Mouse (Mus musculus) subcutaneous adipose tissue, adult 2 months (tissue): ENCODE data around the gene Lipm. TPM values are rescaled to one million over a fixed set of nuclear protein-coding genes. Genes with fewer than 3 reads are reported as not detected.

Experiments used
- polyA plus RNA-seq: library from polyadenylated mRNA; depleted of rRNA; stranded (reverse); fragments of >200 nt; gene quantifications from 2 replicates; pipeline ENCODE4 v1.2.3, GENCODE M21; 2012; ENCODE audit warnings: low replicate concordance; rRNA removed

The Lipm gene
- polyA plus RNA-seq, result not detected in 2 replicates

DNA sequence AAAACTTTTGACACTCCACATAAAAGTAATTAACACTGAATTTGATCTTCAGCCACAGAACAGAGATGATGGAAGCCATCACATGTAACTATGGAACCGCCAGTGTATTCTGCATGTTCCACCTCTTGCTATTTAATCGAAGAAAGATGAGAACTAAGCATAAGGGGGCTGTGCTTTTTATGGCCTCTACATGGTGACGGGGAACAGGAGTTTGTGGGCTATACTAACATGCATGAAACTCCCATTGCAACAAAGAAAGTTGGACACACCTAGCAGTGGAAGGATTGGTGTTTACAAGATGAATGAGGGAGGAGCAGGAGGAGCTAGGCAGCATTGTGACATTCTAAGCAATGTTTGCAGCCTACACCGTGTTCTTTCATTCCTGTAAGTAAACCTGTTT, at the start of gene Lipm:
Gene Lipm, plus strand, starts transcription at position 301 of the 400 bp plus-strand sequence.

DNA sequence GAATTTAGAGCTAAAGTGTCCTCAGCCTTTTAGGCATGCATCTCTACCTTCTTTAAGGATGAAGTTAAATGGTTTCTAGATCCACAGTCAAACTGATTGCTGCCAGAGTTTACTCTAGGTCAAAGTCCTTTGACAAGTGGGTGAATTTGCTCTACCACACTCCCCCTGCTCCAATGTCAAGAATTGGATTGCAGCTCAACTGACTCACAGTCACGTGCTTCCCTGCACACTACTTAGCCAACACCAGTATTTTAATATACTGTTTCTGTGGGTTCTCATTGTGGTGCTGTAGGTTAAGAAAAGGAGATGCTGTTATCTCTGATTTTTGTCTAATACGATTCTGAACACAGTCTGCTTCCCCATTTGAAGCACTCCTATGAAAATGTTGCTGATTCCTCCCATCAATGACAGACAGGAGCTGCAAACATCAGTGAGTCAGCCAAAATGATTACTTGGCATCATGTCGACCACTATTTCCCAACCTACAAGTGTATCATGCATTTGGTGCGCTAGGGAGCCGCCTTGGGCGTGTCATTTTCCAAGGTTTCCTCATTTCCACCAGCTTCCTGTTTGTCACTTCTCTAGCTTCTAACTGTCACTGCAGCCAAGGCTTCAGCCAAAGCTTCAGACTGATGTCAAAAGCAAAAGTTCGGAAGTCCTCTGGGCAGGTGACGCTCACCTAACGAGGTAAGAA, 33.8 kb upstream of the Lipm start, which contains the start of gene Lipn:
Gene Lipn, plus strand, starts transcription at position 580 of the 694 bp plus-strand sequence.

DNA sequence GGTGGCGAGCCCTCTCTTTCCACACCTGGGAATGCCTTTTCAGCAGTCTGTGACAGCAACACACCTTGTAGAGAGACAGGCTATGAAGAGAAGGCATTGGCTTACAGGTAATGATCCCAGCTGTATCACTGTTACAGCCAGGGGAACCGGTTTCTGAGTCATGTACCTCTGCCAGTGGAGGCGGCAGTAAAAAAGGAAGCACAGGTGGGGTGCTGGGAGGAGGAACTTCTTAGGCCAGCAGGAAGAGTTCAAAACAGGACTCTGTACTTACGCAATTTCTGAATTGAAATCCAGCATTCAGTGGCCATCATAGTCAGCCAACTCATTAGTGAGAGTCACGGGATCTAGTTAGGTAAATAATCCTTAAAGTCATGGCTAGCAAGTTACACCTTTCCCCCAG, 65.2 kb downstream of the Lipm start, which contains the start of gene Ankrd22:
Gene Ankrd22, minus strand, starts transcription at position 163 of the 400 bp plus-strand sequence.

Other genes with a start within 250 kb of the Lipm start
- gene Lipf, start 139.7 kb upstream of the Lipm start, polyA plus RNA-seq, result 1.1 TPM in 1 of 2 replicates, not detected in the other
- gene Lipk, start 92.6 kb upstream of the Lipm start, polyA plus RNA-seq, result 0.12 TPM in 1 of 2 replicates, not detected in the other
- not detected in 2 replicates for gene Lipn, start 33.6 kb upstream of the Lipm start, polyA plus RNA-seq
- 0.12 TPM in 1 of 2 replicates, not detected in the other for gene Ankrd22, start 65.1 kb downstream of the Lipm start, polyA plus RNA-seq
- gene Stambpl1, start 91.3 kb downstream of the Lipm start, polyA plus RNA-seq, result 10.6 and 14.7 TPM in 2 replicates
- 509 and 3,738 TPM in 2 replicates for gene Acta2, start 154.7 kb downstream of the Lipm start, polyA plus RNA-seq
- 3.8 and 12.5 TPM in 2 replicates for gene Fas, start 189.7 kb downstream of the Lipm start, polyA plus RNA-seq